Mouse (Mus musculus): Measurements from ENCODE around the gene Ccdc77. TPM values are rescaled to one million over a fixed set of nuclear protein-coding genes. Genes with fewer than 3 reads are reported as not detected.

Ccdc77 gene
- polyA plus RNA-seq, 1 experiment from 2014 or later = 29.4 TPM

Other genes with a start within 250 kb of the Ccdc77 start
- not detected in 2 replicates for gene D330020A13Rik, start 70.0 kb downstream of the Ccdc77 start, polyA plus RNA-seq (2016; fragmentation: Nextera tagmentation; extraction: Ambion mirVana)
- 0.11 and 0.21 TPM in 2 replicates for gene B4galnt3, start 69.8 kb downstream of the Ccdc77 start, polyA plus RNA-seq (2016; fragmentation: Nextera tagmentation; extraction: Ambion mirVana)
- 45.7 and 45.9 TPM in 2 replicates for gene Kdm5a, start 250 bp downstream of the Ccdc77 start, polyA plus RNA-seq (2016; fragmentation: Nextera tagmentation; extraction: Ambion mirVana)
- gene Il17ra, start 98.9 kb upstream of the Ccdc77 start, polyA plus RNA-seq (2016; fragmentation: Nextera tagmentation; extraction: Ambion mirVana) = 2.8 and 3.0 TPM in 2 replicates
- gene Tmem121b, start 129.4 kb upstream of the Ccdc77 start, polyA plus RNA-seq (2016; fragmentation: Nextera tagmentation; extraction: Ambion mirVana) = 0.10 and 0.18 TPM in 2 replicates
- 24.4 and 26.3 TPM in 2 replicates for gene Hdhd5, start 166.9 kb upstream of the Ccdc77 start, polyA plus RNA-seq (2016; fragmentation: Nextera tagmentation; extraction: Ambion mirVana)